Mouse (Mus musculus) midbrain, embryonic 10.5 days (tissue): ENCODE data around the gene 2410131K14Rik. TPM values are rescaled to one million over a fixed set of nuclear protein-coding genes. Genes with fewer than 3 reads are reported as not detected.
A peak's percentile ranks its signal among the peaks of the same experiment; 100 is the strongest.

Experiments used
- DNase-seq: peaks from one replicate; pipeline ENCODE4 v3.0.0-alpha.2; 2017; ENCODE audit warnings: low spot score
- H3K27ac ChIP-seq: fragments of 300-500 bp; sonication (generic); replicated peaks from 2 replicates; pipeline ENCODE4 v1.5.1; 2016; ENCODE audit warnings: mild to moderate bottlenecking
- H3K27me3 ChIP-seq: fragments of 300-500 bp; sonication (generic); 2 replicates; pipeline ENCODE4 v1.6.1; 2016; ENCODE audit warnings: low read depth, mild to moderate bottlenecking; ENCODE audit not compliant: poor library complexity, severe bottlenecking
- H3K36me3 ChIP-seq: fragments of 300-500 bp; sonication (generic); 2 replicates; pipeline ENCODE4 v1.6.1; 2016; ENCODE audit warnings: mild to moderate bottlenecking, moderate library complexity
- H3K4me1 ChIP-seq: fragments of 300-500 bp; sonication (generic); 2 replicates; pipeline ENCODE4 v1.6.1; 2016
- H3K4me3 ChIP-seq: fragments of 300-500 bp; sonication (generic); 2 replicates; pipeline ENCODE4 v1.5.1; 2016; ENCODE audit warnings: mild to moderate bottlenecking, moderate library complexity
- H3K9me3 ChIP-seq: fragments of 300-500 bp; sonication (generic); replicated peaks from 2 replicates; pipeline ENCODE4 v1.6.1; 2016; ENCODE audit warnings: mild to moderate bottlenecking
- WGBS: fragments of 180-500 bp; shearing (Covaris S2); methylation state at CpG from one replicate; pipeline ENCODE4 v1.1.7; 2016; 5-methylcytosine and 5-hydroxymethylcytosine counted together
- polyA plus RNA-seq: library from polyadenylated mRNA; unstranded; fragments of >200 nt; fragmentation: Nextera tagmentation; extraction: Ambion mirVana; gene quantifications from 2 replicates; pipeline ENCODE4 v1.2.1, GENCODE M21; 2016

Gene 2410131K14Rik
- polyA plus RNA-seq, 1 experiment from 2014 or later, result 11.3 TPM

GRCm38 (mm10) chr5:118265366-118265765 is 20.3 kb downstream of the 2410131K14Rik start:
- peaks cover 11% of the 10 kb centered on the region for H3K4me1 ChIP-seq
- WGBS, result 86% methylated on average over 5 of the region's 5 CpGs
- H3K27ac ChIP-seq, result no peak overlapping the region
- no peak overlapping the region for H3K4me3 ChIP-seq
- H3K27me3 ChIP-seq, result peaks cover 22% of the 10 kb centered on the region
- no peaks in the 10 kb centered on the region for H3K9me3 ChIP-seq
- H3K36me3 ChIP-seq, result peaks cover 34% of the 10 kb centered on the region
- DNase-seq, result no peak

GRCm38 (mm10) chr5:118266309-118266708 is 21.3 kb downstream of the 2410131K14Rik start:
- no peak overlapping the region for H3K4me3 ChIP-seq
- peaks cover 32% of the 10 kb centered on the region for H3K27me3 ChIP-seq
- H3K4me1 ChIP-seq, result peaks cover 11% of the 10 kb centered on the region
- no peak for DNase-seq
- WGBS, result 42% methylated on average over 8 of the region's 8 CpGs
- H3K36me3 ChIP-seq, result peaks cover 24% of the 10 kb centered on the region
- no peak overlapping the region for H3K27ac ChIP-seq
- no peaks in the 10 kb centered on the region for H3K9me3 ChIP-seq

GRCm38 (mm10) chr5:118268987-118269386 is 24.0 kb downstream of the 2410131K14Rik start:
- Histone ChIP-seq H3K9me3 (no peaks in the 10 kb centered on the region), H3K27me3 (peaks cover 55% of the 10 kb centered on the region), H3K36me3 (peaks cover 3% of the 10 kb centered on the region; the same call in 1 of the 2 replicates), H3K27ac (no peak overlapping the region), H3K4me3 (peak overlapping the region; percentile 29), H3K4me1 (peaks cover 21% of the 10 kb centered on the region)
- peak; percentile 91 for DNase-seq
- 2% methylated on average over 13 of the region's 13 CpGs for WGBS

DNA sequence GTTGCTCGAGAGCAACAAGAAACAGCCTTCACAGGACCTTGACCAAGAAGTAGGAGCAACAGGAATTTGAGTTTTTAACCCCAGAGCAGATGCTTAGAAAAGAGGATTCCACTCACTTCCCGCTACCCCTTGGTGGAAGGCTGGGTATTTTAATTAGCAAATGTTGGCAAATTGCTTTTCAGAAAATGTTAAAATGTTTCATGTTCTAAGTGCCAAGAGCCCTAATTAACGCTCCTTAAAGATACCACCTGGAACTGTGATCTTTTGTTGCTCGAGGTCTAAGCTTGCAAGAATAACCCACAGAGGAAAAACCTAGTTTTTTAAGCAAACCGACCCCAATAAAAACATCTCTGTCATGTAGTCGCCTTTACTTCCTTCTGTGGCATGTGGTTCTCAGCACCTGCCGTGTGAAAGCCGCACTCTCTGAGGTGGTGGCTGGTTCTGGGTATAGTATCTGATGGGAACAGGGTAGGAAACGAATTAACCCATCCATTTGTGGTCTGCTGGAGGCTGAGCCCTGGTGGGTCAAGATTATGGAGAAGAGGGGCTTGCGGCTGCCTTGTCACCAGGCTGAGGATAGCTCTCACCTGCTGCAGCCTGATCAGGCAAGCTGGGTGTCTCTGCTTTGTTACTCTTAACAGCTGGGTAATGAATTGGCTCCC is 26.6 kb downstream of the 2410131K14Rik start:
- peaks cover 39% of the 10 kb centered on the region for H3K4me1 ChIP-seq
- no peak for DNase-seq
- H3K27me3 ChIP-seq, result peaks cover 66% of the 10 kb centered on the region
- 79% methylated on average over 10 of the region's 10 CpGs for WGBS
- no peaks in the 10 kb centered on the region for H3K36me3 ChIP-seq
- H3K27ac ChIP-seq, result no peak overlapping the region
- no peak overlapping the region for H3K4me3 ChIP-seq
- H3K9me3 ChIP-seq, result no peaks in the 10 kb centered on the region

- no peak for DNase-seq
- 78% methylated on average over 7 of the region's 7 CpGs for WGBS
- H3K9me3 ChIP-seq, result no peaks in the 10 kb centered on the region
- no peak overlapping the region for H3K27ac ChIP-seq
- H3K4me1 ChIP-seq, result peaks cover 42% of the 10 kb centered on the region
- H3K36me3 ChIP-seq, result no peaks in the 10 kb centered on the region
- H3K27me3 ChIP-seq, result peaks cover 55% of the 10 kb centered on the region
- no peak overlapping the region for H3K4me3 ChIP-seq
Observed at GRCm38 (mm10) chr5:118273446-118273845, 28.4 kb downstream of the 2410131K14Rik start.

DNA sequence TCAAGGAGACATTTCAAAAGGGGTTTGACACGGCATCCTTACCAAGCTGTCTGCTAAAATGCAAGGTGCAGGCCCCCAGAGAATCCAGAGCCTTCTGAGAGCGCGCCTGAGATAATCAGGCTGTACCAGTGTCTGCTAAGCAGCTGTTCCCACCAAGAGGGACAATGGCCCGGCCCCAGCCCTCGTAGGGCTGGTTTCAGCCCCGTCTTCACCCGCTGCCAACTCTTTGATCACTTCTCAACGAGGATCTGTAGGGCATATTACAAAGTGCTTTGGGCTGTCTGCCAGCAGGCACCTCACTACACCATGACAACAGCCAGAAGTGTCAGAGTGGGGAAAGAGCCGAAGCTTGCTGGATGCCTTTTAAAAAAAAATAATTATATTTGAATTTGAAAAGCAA is 29.5 kb downstream of the 2410131K14Rik start:
- Histone ChIP-seq H3K36me3 (no peaks in the 10 kb centered on the region), H3K4me1 (peaks cover 31% of the 10 kb centered on the region), H3K4me3 (no peak overlapping the region), H3K9me3 (no peaks in the 10 kb centered on the region), H3K27me3 (peaks cover 52% of the 10 kb centered on the region), H3K27ac (peak overlapping the region; percentile 53)
- WGBS, result 42% methylated on average over 9 of the region's 9 CpGs
- no peak for DNase-seq

DNA sequence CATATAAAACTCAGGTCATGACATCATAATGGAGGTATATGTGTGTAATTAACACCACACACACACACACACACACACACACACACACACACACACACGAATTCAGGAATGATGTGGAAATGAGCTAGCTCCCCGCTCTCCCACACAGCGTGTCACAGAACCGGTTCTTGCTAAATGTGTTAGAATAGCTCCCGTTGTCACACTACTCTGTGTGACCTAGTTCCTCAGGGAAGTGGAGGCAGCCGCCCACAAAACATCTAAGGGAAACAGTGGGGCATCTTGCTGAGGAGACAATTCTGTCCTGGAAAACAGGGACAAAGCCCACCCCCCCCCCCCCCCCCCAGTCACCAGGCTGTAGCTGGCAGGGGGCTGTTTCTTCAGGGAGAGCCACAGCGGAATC is 31.3 kb downstream of the 2410131K14Rik start:
- peaks cover 35% of the 10 kb centered on the region for H3K27me3 ChIP-seq
- WGBS, result 54% methylated on average over 7 of the region's 7 CpGs
- no peaks in the 10 kb centered on the region for H3K9me3 ChIP-seq
- no peak overlapping the region for H3K4me3 ChIP-seq
- peaks cover 31% of the 10 kb centered on the region for H3K4me1 ChIP-seq
- H3K36me3 ChIP-seq, result no peaks in the 10 kb centered on the region
- no peak for DNase-seq
- H3K27ac ChIP-seq, result no peak overlapping the region

- WGBS, result 41% methylated on average over 8 of the region's 8 CpGs
- Histone ChIP-seq H3K27ac (no peak overlapping the region), H3K36me3 (no peaks in the 10 kb centered on the region), H3K4me3 (no peak overlapping the region), H3K4me1 (peaks cover 31% of the 10 kb centered on the region), H3K27me3 (peaks cover 31% of the 10 kb centered on the region), H3K9me3 (no peaks in the 10 kb centered on the region)
- no peak for DNase-seq
Observed at GRCm38 (mm10) chr5:118276711-118277110, 31.7 kb downstream of the 2410131K14Rik start.

- H3K4me3 ChIP-seq, result no peak overlapping the region
- H3K36me3 ChIP-seq, result no peaks in the 10 kb centered on the region
- no peaks in the 10 kb centered on the region for H3K9me3 ChIP-seq
- H3K4me1 ChIP-seq, result peaks cover 31% of the 10 kb centered on the region
- DNase-seq, result no peak
- WGBS, result 91% methylated on average over 18 of the region's 18 CpGs
- peaks cover 18% of the 10 kb centered on the region; the same call in 1 of the 2 replicates for H3K27me3 ChIP-seq
- H3K27ac ChIP-seq, result no peak overlapping the region
Observed at GRCm38 (mm10) chr5:118277741-118278495, 32.9 kb downstream of the 2410131K14Rik start.

GRCm38 (mm10) chr5:118291453-118291852 is 46.4 kb downstream of the 2410131K14Rik start:
- no peaks in the 10 kb centered on the region for H3K36me3 ChIP-seq
- no peaks in the 10 kb centered on the region; the same call in 1 of the 2 replicates for H3K27me3 ChIP-seq
- DNase-seq, result no peak
- WGBS, result 92% methylated on average over 4 of the region's 4 CpGs
- H3K4me1 ChIP-seq, result peaks cover 10% of the 10 kb centered on the region
- no peaks in the 10 kb centered on the region for H3K9me3 ChIP-seq
- no peak overlapping the region for H3K27ac ChIP-seq
- no peak overlapping the region for H3K4me3 ChIP-seq

GRCm38 (mm10) chr5:118292476-118292875 is 47.4 kb downstream of the 2410131K14Rik start:
- Histone ChIP-seq H3K4me1 (peaks cover 19% of the 10 kb centered on the region), H3K4me3 (no peak overlapping the region), H3K27me3 (peaks cover under 1% of the 10 kb centered on the region; the same call in 1 of the 2 replicates), H3K9me3 (no peaks in the 10 kb centered on the region), H3K36me3 (no peaks in the 10 kb centered on the region), H3K27ac (no peak overlapping the region)
- DNase-seq, result no peak
- 76% methylated on average over 4 of the region's 4 CpGs for WGBS

DNA sequence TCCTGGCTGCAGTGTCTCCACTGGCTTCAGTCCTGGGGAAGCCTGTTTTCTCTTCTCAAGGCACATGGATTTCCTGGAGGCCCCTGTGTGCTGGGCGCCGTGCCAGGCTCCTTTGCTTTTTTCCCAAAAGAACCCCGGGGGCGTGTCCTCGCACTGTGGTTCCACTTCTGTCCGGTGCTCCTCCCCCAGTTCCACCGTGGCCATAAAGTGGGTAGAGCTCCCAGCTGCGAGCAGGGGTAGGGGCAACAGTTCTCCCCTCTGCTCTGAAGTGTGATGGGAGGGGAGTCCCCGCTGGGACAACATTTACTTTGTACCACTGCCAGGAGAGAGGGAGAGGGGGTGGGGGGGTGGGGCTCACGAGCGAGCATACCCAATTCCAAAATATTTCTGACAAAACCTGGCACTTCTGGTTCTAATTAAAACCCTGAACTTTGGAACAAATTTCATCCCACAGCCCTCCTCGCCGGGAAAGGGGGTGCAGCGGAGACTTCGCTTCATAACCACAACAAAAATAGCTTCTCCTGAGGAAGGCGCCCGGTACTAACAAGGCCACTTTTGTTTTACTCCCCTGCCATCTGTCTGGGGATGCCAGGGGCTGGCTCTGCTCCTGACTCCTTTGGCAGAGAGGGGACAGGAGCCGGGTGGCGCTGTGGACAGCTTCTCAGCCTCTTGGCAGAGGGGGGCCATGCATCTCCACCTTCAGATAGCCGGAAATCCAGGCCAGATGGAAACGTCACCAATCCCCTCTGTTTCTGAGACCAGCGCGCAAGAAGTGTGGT is 49.2 kb downstream of the 2410131K14Rik start:
- Histone ChIP-seq H3K4me3 (no peak overlapping the region), H3K36me3 (no peaks in the 10 kb centered on the region), H3K27ac (0 out of 2 replicates have a peak overlapping the region, but pooled peaks have one; percentile 33), H3K9me3 (no peaks in the 10 kb centered on the region), H3K4me1 (peaks cover 29% of the 10 kb centered on the region), H3K27me3 (peaks cover 10% of the 10 kb centered on the region)
- DNase-seq, result no peak
- WGBS, result 52% methylated on average over 23 of the region's 23 CpGs
